Mouse (Mus musculus): ENCODE results near the gene Rrm1.

DNA sequence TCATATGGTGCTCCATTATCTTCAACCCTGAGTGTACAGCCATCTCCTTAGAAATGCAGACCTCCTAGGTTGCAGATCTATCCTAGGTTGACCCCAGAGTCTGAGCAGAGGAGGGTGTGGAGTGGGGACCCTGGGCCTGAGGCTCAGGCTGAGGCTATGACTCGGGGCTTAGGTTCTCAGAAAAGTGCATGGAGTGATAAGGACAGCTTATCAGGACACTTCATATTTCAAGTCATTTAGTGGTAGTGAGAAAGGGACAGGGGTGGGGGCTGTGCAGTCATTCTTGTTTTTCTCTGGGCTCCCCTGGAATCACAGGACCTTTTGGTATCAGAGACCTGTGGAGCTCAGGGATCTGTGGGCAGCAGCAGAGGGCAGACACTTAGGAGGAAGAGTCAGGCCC lies 44.6 kb downstream of the Rrm1 start:
- TF ChIP-seq CTCF (IDR thresholded peaks at IDR 0.05; ENCODE audit: borderline replicate concordance, extremely low read depth, insufficient read depth, insufficient read length) (no peak), POLR2A (IDR thresholded peaks at IDR 0.05; ENCODE audit: borderline replicate concordance, extremely low read depth, insufficient read depth, insufficient read length, poor library complexity, severe bottlenecking) (no peak)
